Mouse (Mus musculus) thymus, adult 2 months (tissue): Measurements from ENCODE around the gene Rhod.

ENCODE experiments used
- CTCF ChIP-seq: fragments of 200-500 bp; IDR thresholded peaks from 2 replicates; pipeline ENCODE4 v1.5.1; 2012; ENCODE audit warnings: mild to moderate bottlenecking, control low read depth, low read length, moderate library complexity, borderline replicate concordance; ENCODE audit not compliant: control insufficient read depth, poor library complexity, insufficient read depth; ENCODE audit errors: extremely low read depth
- POLR2A ChIP-seq: fragments of 200-500 bp; IDR thresholded peaks from 2 replicates; pipeline ENCODE4 v1.6.1; 2012; ENCODE audit warnings: mild to moderate bottlenecking, low read length, control low read depth, moderate library complexity; ENCODE audit not compliant: control insufficient read depth, poor library complexity, insufficient read depth; ENCODE audit errors: extremely low read depth

- no peak for TF ChIP-seq CTCF
- TF ChIP-seq POLR2A, result no peak
Measured at GRCm38 (mm10) chr19:4482111-4482859, 43.1 kb upstream of the Rhod start.
